Mouse (Mus musculus): ENCODE measurements around the gene Tmem91.

DNA sequence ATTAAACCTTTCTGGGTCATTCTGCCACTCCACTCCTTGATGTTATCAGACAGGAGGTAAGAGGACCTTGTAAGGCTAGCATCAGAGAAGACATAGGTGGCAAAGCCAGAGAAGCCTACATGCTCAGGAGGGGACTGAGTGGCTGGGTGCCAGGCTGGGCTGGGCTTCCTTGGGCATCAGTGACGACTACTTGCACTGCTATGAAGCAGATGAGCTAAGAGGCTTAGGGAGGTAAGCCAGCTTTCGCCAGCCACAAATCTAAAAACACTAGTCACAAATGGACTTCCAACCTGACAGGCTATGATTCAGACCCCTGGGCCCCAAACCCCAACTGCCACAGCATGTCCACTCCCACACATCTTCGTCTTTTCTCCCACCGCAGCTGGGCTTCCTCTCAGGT, 30.3 kb downstream of the Tmem91 start:
- no peak for TF ChIP-seq CTCF (conservative IDR thresholded peaks at IDR 0.05; ENCODE audit: low read length)
- no peak for TF ChIP-seq NANOG (IDR thresholded peaks at IDR 0.05; ENCODE audit: borderline replicate concordance, low read length)
